Mouse (Mus musculus) midbrain, embryonic 13.5 days (tissue): ENCODE measurements around the gene Pex1. TPM values are rescaled to one million over a fixed set of nuclear protein-coding genes. Genes with fewer than 3 reads are reported as not detected.

Experiments
- ATAC-seq: fragments of 200-750 bp; cut with Nextera tagmentation; 2 replicates; pipeline ENCODE4 v1.8.0; 2017; ENCODE audit warnings: mild to moderate bottlenecking, moderate TSS enrichment, moderate library complexity
- H3K27ac ChIP-seq: fragments of 300-500 bp; sonication (generic); 2 replicates; pipeline ENCODE4 v1.5.1; 2015; ENCODE audit warnings: inconsistent platforms, mild to moderate bottlenecking, moderate library complexity
- H3K27me3 ChIP-seq: fragments of 300-500 bp; sonication (generic); 2 replicates; pipeline ENCODE4 v1.6.1; 2015; ENCODE audit warnings: mild to moderate bottlenecking, inconsistent platforms
- H3K36me3 ChIP-seq: fragments of 300-500 bp; sonication (generic); 2 replicates; pipeline ENCODE4 v1.6.1; 2015; ENCODE audit warnings: mild to moderate bottlenecking, inconsistent platforms
- H3K4me1 ChIP-seq: fragments of 300-500 bp; sonication (generic); replicated peaks from 2 replicates; pipeline ENCODE4 v1.6.1; 2015; ENCODE audit warnings: inconsistent platforms
- H3K4me2 ChIP-seq: fragments of 300-500 bp; sonication (generic); replicated peaks from 2 replicates; pipeline ENCODE4 v1.6.1; 2015; ENCODE audit warnings: moderate library complexity, mild to moderate bottlenecking, inconsistent platforms
- H3K4me3 ChIP-seq: fragments of 300-500 bp; sonication (generic); replicated peaks from 2 replicates; pipeline ENCODE4 v1.5.1; 2015; ENCODE audit warnings: mild to moderate bottlenecking, inconsistent platforms
- H3K9ac ChIP-seq: fragments of 300-500 bp; sonication (generic); replicated peaks from 2 replicates; pipeline ENCODE4 v1.6.1; 2015; ENCODE audit warnings: mild to moderate bottlenecking, inconsistent platforms
- H3K9me3 ChIP-seq: fragments of 300-500 bp; sonication (generic); 2 replicates; pipeline ENCODE4 v1.6.1; 2016; ENCODE audit warnings: mild to moderate bottlenecking, inconsistent platforms
- WGBS: fragments of 180-500 bp; shearing (Covaris S2); methylation state at CpG from one replicate; pipeline ENCODE4 v1.1.7; 2015; 5-methylcytosine and 5-hydroxymethylcytosine counted together
- polyA plus RNA-seq: library from polyadenylated mRNA; unstranded; fragments of >200 nt; fragmentation: Nextera tagmentation; extraction: Ambion mirVana; gene quantifications from 2 replicates; pipeline ENCODE4 v1.2.1, GENCODE M21; 2015

The Pex1 gene
- polyA plus RNA-seq, result 23.7 and 28.7 TPM in 2 replicates

- H3K9me3 ChIP-seq, result no peaks in the 10 kb centered on the region
- H3K4me2 ChIP-seq, result peak within 1 kb of the TSS; percentile 82
- peak within 1 kb of the TSS; percentile 74 for H3K4me3 ChIP-seq
- H3K4me1 ChIP-seq, result peaks cover 29% of the 10 kb centered on the region
- H3K27me3 ChIP-seq, result no peaks in the 10 kb centered on the region
- ATAC-seq, result peak; percentile 99
- H3K36me3 ChIP-seq, result peaks cover 11% of the 10 kb centered on the region
- H3K27ac ChIP-seq, result peak within 1 kb of the TSS; percentile 67
- under 1% methylated on average over 48 of the region's 50 CpGs for WGBS
- peak within 1 kb of the TSS; percentile 75 for H3K9ac ChIP-seq
Measured at GRCm38 (mm10) chr5:3595693-3596398, at the start of gene Pex1. Gene Pex1, plus strand, starts transcription at chr5:3596066.

- H3K4me1 ChIP-seq, result peaks cover 21% of the 10 kb centered on the region
- WGBS, result 100% methylated on average over 1 of the region's 1 CpGs
- no peak overlapping the region for H3K4me2 ChIP-seq
- no peaks in the 10 kb centered on the region for H3K9me3 ChIP-seq
- H3K4me3 ChIP-seq, result no peak overlapping the region
- no peak for ATAC-seq
- H3K27ac ChIP-seq, result no peak overlapping the region
- H3K36me3 ChIP-seq, result peaks cover 7% of the 10 kb centered on the region
- H3K27me3 ChIP-seq, result no peaks in the 10 kb centered on the region
- no peak overlapping the region for H3K9ac ChIP-seq
Measured at GRCm38 (mm10) chr5:3546226-3546625, 49.6 kb upstream of the Pex1 start.

- H3K9me3 ChIP-seq, result no peaks in the 10 kb centered on the region
- no peak overlapping the region for H3K4me2 ChIP-seq
- no peak overlapping the region for H3K27ac ChIP-seq
- peaks cover 3% of the 10 kb centered on the region; the same call in 1 of the 2 replicates for H3K4me1 ChIP-seq
- no peak for ATAC-seq
- WGBS, result 100% methylated on average over 1 of the region's 1 CpGs
- H3K4me3 ChIP-seq, result no peak overlapping the region
- H3K9ac ChIP-seq, result no peak overlapping the region
- no peaks in the 10 kb centered on the region for H3K27me3 ChIP-seq
- peaks cover 23% of the 10 kb centered on the region for H3K36me3 ChIP-seq
Measured at GRCm38 (mm10) chr5:3551481-3551880, 44.4 kb upstream of the Pex1 start.

- H3K9me3 ChIP-seq, result no peaks in the 10 kb centered on the region
Measured at GRCm38 (mm10) chr5:3554198-3554597, 41.7 kb upstream of the Pex1 start.

GRCm38 (mm10) chr5:3571266-3571665 lies 24.6 kb upstream of the Pex1 start, which contains the start of gene 1700109H08Rik:
Gene 1700109H08Rik, plus strand, starts transcription at chr5:3571566.
- ATAC-seq, result no peak
- 96% methylated on average over 4 of the region's 4 CpGs for WGBS
- H3K9me3 ChIP-seq, result peaks cover 6% of the 10 kb centered on the region; the same call in 1 of the 2 replicates
- no peak within 1 kb of the TSS for H3K27ac ChIP-seq
- peaks cover 89% of the 10 kb centered on the region for H3K36me3 ChIP-seq
- H3K4me1 ChIP-seq, result no peaks in the 10 kb centered on the region
- no peak within 1 kb of the TSS for H3K4me3 ChIP-seq
- H3K27me3 ChIP-seq, result no peaks in the 10 kb centered on the region
- H3K9ac ChIP-seq, result no peak within 1 kb of the TSS
- H3K4me2 ChIP-seq, result no peak within 1 kb of the TSS

More at GRCm38 (mm10) chr5:3554198-3554597, 41.7 kb upstream of the Pex1 start:
- Histone ChIP-seq H3K9ac (no peak overlapping the region), H3K27me3 (no peaks in the 10 kb centered on the region), H3K36me3 (peaks cover 35% of the 10 kb centered on the region), H3K4me3 (no peak overlapping the region), H3K4me1 (no peaks in the 10 kb centered on the region), H3K4me2 (no peak overlapping the region), H3K27ac (no peak overlapping the region)
- WGBS, result 93% methylated on average over 2 of the region's 2 CpGs
- no peak for ATAC-seq

GRCm38 (mm10) chr5:3574825-3575224 lies 21.0 kb upstream of the Pex1 start:
- H3K4me3 ChIP-seq, result no peak overlapping the region
- ATAC-seq, result no peak
- no peaks in the 10 kb centered on the region for H3K27me3 ChIP-seq
- H3K9ac ChIP-seq, result no peak overlapping the region
- H3K9me3 ChIP-seq, result peaks cover 6% of the 10 kb centered on the region; the same call in 1 of the 2 replicates
- peaks cover 95% of the 10 kb centered on the region for H3K36me3 ChIP-seq
- H3K4me2 ChIP-seq, result no peak overlapping the region
- WGBS, result 100% methylated on average over 2 of the region's 2 CpGs
- no peaks in the 10 kb centered on the region for H3K4me1 ChIP-seq
- no peak overlapping the region for H3K27ac ChIP-seq

GRCm38 (mm10) chr5:3577939-3578338 lies 17.9 kb upstream of the Pex1 start:
- H3K27me3 ChIP-seq, result no peaks in the 10 kb centered on the region
- H3K4me1 ChIP-seq, result no peaks in the 10 kb centered on the region
- no peak overlapping the region for H3K9ac ChIP-seq
- peaks cover 94% of the 10 kb centered on the region for H3K36me3 ChIP-seq
- H3K27ac ChIP-seq, result no peak overlapping the region
- peaks cover 6% of the 10 kb centered on the region; the same call in 1 of the 2 replicates for H3K9me3 ChIP-seq
- H3K4me2 ChIP-seq, result no peak overlapping the region
- no peak for ATAC-seq
- 97% methylated on average over 2 of the region's 2 CpGs for WGBS
- H3K4me3 ChIP-seq, result no peak overlapping the region

GRCm38 (mm10) chr5:3579066-3579465 lies 16.8 kb upstream of the Pex1 start:
- ATAC-seq, result no peak
- H3K9me3 ChIP-seq, result peaks cover 6% of the 10 kb centered on the region; the same call in 1 of the 2 replicates
- H3K27me3 ChIP-seq, result no peaks in the 10 kb centered on the region
- no peaks in the 10 kb centered on the region for H3K4me1 ChIP-seq
- no peak overlapping the region for H3K9ac ChIP-seq
- H3K4me2 ChIP-seq, result no peak overlapping the region
- H3K4me3 ChIP-seq, result no peak overlapping the region
- WGBS, result 96% methylated on average over 7 of the region's 7 CpGs
- H3K27ac ChIP-seq, result no peak overlapping the region
- peaks cover 94% of the 10 kb centered on the region for H3K36me3 ChIP-seq

GRCm38 (mm10) chr5:3596399-3596766 lies 517 bp downstream of the Pex1 start, which contains the start of gene Rbm48:
Gene Rbm48, minus strand, starts transcription at chr5:3596585.
- Histone ChIP-seq H3K36me3 (peaks cover 5% of the 10 kb centered on the region; the same call in 1 of the 2 replicates), H3K27ac (peak within 1 kb of the TSS; percentile 67), H3K4me1 (peaks cover 29% of the 10 kb centered on the region), H3K4me3 (peak within 1 kb of the TSS; percentile 74), H3K27me3 (no peaks in the 10 kb centered on the region), H3K9me3 (no peaks in the 10 kb centered on the region), H3K4me2 (peak within 1 kb of the TSS; percentile 82), H3K9ac (peak within 1 kb of the TSS; percentile 75)
- ATAC-seq, result peak; percentile 85
- under 1% methylated on average over 30 of the region's 31 CpGs for WGBS

GRCm38 (mm10) chr5:3597171-3597570 lies 1.3 kb downstream of the Pex1 start:
- Histone ChIP-seq H3K27me3 (no peaks in the 10 kb centered on the region), H3K4me1 (peaks cover 29% of the 10 kb centered on the region), H3K27ac (no peak overlapping the region), H3K9me3 (no peaks in the 10 kb centered on the region), H3K4me3 (peak overlapping the region; percentile 74), H3K36me3 (no peaks in the 10 kb centered on the region), H3K9ac (peak overlapping the region; percentile 75), H3K4me2 (peak overlapping the region; percentile 82)
- no peak for ATAC-seq

GRCm38 (mm10) chr5:3598766-3599165 lies 2.9 kb downstream of the Pex1 start:
- Histone ChIP-seq H3K36me3 (peaks cover under 1% of the 10 kb centered on the region; the same call in 1 of the 2 replicates), H3K4me3 (no peak overlapping the region), H3K27me3 (no peaks in the 10 kb centered on the region), H3K4me1 (peaks cover 29% of the 10 kb centered on the region), H3K9ac (no peak overlapping the region), H3K27ac (no peak overlapping the region), H3K4me2 (no peak overlapping the region), H3K9me3 (no peaks in the 10 kb centered on the region)
- WGBS, result 92% methylated on average over 5 of the region's 5 CpGs
- ATAC-seq, result no peak

GRCm38 (mm10) chr5:3600298-3600697 lies 4.4 kb downstream of the Pex1 start:
- Histone ChIP-seq H3K4me1 (peaks cover 14% of the 10 kb centered on the region), H3K4me3 (no peak overlapping the region), H3K9ac (no peak overlapping the region), H3K36me3 (peaks cover 12% of the 10 kb centered on the region), H3K27ac (no peak overlapping the region), H3K27me3 (no peaks in the 10 kb centered on the region), H3K9me3 (no peaks in the 10 kb centered on the region), H3K4me2 (no peak overlapping the region)
- ATAC-seq, result no peak
- WGBS, result 92% methylated on average over 1 of the region's 1 CpGs
